Mouse (Mus musculus): ENCODE results near the gene Rpl41.
"Not testable (repeated sequence)": the region's sequence is repeated elsewhere in the genome, so short reads cannot be mapped to it uniquely, and the experiment has no call there.

The Rpl41 gene

DNA sequence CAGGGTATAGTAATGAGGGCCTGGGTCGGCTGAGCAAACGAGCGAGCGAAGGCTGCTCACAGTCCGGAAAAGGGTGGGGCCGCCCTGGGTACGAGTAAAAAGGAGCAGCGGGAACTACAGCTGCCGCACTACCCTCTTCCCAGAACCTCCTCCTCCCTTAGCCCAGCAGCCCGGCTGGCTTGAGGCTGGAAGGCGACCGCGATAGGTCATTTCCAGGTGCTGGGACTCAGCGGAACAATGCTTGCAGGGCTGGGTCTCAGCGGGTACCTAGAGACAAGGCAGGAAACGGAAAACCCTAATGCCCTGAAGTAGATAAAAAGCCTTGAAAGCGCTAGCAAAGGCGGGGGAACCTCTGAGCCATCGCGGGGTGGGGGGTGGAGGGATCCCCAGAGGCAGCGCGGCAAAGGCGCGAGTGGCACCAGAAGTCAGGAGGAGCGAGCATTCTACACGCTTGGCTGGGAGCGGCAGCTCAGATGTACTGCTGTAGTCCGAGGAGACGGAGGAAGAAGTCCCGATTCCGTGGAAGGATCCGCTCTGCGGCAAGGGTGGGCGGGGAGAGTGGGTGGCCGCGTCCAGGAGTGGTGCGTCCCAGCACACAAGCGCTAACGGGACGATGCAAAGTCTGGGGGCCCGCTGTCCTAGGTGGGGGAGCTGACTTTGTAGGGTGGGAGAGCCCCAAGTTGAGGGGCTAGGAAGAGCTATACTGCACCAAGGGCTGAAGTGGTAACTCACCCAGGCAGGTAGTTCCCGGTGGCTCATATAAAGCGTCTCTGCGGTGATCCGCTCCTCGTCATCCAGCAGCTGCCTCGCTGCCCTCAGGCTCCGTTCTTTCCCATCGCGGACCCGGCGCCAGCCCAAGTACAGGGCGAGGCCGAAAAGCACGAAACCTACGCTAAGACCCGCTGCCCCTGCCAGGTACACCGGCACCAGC, 24.1 kb downstream of the Rpl41 start:
- DNase-seq (ENCODE audit: low spot score in 2 of 2): peak; percentile 57 to 66

DNA sequence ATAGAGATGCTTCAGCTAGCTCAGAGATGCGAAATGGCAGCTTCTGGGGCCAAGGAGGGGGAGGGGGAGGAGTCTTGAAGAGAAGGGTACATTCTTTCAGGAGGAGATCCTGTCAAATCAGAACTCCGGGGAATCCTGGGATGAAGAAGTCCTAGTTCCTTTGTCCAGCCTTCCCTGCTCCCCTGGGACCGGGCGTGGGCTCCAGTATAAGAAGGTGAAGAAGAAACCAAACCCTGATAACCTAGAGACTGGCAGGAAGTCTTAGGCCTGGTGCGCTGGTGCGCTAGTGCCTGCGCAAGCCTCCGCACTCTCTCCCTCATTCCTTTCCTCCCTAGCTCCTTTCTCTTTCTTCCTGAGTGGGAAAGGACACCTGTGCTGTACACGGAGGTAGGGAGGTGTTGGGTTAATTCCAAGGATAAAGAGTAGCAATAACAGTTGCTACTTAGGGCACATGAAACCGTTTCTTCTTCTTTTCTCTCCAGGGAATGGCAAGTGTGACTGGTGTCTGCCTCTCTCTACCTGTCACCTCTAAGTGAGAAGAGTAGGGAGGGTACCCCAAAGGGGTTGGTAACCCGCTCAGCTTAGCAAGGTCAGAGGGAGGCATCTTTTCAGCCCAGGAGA, 24.9 kb downstream of the Rpl41 start:
- peak in 1 of 2 experiments; percentile 16 for DNase-seq (ENCODE audit: low spot score in 2 of 2)

DNA sequence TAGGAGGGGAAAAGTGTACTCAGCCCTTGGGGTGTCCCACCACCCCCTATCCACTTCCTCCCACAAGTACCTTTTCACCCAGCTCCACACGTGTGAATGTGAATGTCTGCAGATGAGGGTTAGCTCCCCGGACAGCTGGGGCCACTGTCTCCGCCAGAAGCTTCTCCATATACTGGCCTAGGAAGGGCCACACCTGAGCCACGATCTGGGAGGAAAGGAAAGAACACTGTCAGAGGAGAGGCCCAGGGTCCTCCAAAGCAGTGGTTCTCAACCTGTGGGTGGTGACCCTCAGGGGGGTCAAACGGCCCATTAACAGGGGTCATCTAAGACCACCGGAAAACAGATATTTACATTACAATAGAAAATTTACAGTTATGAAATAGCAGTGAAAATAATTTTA, 26.8 kb downstream of the Rpl41 start:
- DNase-seq (ENCODE audit: low spot score in 2 of 2): no peak

DNA sequence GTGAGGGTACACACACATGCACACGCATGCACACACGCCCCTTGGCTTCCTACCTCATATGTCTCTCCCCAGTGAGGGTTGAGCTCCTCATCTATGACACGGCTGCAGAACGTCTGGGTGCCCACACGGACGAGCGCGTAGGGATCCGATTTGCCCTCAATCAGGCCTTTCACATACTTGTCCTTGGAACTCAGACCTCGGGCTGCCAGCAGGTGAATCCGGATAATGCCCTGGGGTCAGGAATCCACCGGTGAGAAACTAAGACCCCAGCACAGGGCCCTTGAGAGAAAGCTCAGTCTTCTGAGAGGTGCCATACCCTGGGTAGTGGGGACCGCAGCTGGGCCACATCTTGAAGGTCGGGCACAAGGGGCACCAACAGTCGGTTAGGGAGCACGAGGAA, 28.5 kb downstream of the Rpl41 start:
- DNase-seq (ENCODE audit: low spot score in 2 of 2): no peak

DNA sequence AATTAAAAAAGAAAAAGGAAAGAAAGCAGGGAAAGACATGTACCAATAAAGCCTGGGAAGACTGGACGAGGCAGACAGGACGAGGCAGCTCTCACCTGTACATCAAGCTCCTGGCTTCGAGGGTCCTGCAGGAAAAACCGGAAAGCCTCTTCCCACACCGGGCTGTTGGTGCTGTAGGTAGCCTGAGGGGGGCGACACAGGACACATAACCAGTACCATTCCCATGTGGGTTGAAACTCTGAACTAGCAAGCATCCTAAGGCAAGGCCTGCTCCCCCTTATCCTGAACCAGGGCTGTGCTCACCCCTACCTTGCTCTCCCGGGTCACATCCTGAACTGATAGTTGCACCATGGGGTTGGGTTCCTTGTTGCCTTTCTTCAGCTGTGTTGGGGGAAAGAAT, 30.3 kb downstream of the Rpl41 start:
- peak in 1 of 2 experiments; percentile 41 for DNase-seq (ENCODE audit: low spot score in 2 of 2)

DNA sequence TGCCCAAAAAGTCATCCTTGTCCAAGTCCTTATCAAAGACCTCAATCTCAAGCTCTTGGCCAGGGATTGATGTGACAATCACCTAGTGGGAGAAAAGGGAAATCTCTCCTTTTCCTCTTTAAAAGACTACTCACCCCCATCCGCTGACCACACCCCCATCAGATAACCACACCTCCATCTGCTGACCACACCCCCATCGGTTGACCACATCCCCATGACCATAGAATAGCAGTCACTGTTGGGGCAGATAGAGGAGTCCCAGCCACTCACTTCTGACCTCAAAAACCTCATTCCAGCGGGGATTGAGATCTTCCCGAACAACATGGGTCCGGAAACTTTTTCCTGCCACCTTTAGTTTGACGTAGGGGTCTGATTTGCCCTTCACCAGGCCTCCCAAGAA, 32.4 kb downstream of the Rpl41 start:
- peak in 1 of 2 experiments; percentile 53 for DNase-seq (ENCODE audit: low spot score in 2 of 2)

DNA sequence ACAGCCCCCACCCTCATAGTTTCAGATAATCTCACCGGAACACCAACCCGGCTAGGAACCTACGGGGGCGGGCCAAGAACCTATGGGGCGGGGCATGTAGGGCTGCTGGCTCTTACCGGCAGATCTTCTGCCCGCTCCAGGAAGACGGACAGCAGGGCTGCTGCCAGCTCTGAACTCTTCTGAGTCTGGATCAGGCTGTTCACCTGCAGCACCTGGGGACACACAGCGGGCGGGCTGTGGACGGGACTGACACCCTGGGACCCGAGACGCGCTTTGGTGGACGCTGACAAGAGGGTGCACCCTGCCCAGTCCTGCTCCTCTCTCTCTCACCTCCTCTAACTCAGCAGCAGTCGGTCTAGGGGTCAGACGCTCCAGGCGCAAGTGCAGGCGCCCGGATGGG, 33.1 kb downstream of the Rpl41 start:
- no peak for DNase-seq (ENCODE audit: low spot score in 2 of 2)

DNA sequence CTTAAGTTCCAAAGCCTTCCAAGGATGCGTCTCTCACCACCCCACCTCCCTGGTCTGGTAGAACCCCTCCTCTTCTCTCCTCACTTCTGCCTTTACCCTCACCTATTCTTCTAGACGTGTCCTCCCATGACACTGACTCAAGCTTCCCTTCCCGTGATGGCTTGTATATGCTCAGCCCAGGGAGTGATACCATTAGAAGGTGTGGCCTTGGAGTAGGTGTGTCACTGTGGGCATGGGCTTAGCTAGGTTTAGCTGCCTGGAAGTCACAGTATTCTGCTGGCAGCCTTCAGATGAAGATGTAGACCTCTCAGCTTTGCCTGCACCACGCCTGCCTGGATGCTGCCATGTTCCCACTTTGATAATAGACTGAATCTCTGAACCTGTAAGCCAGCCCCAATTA, 34.1 kb downstream of the Rpl41 start:
- no peak for DNase-seq (ENCODE audit: low spot score in 2 of 2)

DNA sequence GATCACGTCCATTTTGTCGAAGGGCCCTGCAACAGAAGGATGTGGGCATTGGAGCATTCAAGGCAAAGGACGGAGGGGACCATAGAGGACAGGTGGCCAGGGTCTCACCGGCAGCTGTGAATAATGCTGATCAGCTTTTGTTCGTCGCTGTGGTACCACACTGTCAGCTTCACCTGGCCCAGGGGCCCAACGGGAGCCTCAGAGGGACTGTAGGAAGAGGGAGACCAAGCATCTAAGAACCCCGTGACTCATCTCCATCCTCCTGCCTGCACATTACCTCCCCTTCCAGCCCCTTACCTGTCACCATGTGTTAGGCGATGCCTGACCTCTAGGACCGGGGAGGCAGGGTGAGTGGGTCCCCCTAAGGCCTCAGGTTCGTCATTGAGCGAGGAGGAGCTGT, 37.3 kb downstream of the Rpl41 start:
- DNase-seq (ENCODE audit: low spot score in 2 of 2): no peak

DNA sequence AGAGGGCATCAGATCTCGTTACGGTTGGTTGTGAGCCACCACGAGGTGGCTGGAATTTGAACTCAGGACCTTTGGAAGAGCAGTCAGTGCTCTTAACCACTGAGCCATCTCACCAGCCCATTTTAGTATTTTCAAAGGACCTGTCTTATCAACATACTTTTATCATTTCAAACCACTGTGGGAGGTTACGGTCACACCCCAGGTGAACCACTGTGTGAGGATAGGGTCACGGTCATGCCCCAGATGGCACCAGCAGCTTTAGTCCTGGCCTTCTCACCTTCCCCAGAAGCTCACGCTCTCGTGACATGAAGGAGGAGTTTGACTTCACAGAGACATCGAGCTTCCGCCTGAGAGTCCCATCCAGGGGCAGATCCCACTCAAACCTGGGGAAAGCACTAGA, 37.9 kb downstream of the Rpl41 start:
- DNase-seq (ENCODE audit: low spot score in 2 of 2): no peak

DNA sequence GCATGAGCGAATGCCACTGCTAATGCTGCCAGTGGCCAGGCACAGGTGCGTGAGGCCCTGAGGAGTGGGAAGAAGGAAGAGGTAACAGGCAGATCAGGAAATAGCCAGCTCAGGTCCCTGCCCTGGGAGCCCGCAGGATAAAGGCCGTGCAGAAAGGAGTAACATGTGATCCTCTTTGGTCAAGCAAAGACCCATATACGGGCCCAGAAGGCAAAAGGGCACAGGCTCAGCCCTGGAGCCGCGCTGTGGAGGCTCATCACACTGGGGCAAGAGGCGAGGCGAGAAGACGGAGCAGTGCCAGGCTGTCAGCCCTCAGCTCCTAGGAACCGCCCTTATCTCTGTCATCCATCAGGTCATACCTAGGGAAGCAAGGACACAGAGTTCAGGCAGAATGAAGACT, 38.8 kb downstream of the Rpl41 start:
- DNase-seq (ENCODE audit: low spot score in 2 of 2): no peak

DNA sequence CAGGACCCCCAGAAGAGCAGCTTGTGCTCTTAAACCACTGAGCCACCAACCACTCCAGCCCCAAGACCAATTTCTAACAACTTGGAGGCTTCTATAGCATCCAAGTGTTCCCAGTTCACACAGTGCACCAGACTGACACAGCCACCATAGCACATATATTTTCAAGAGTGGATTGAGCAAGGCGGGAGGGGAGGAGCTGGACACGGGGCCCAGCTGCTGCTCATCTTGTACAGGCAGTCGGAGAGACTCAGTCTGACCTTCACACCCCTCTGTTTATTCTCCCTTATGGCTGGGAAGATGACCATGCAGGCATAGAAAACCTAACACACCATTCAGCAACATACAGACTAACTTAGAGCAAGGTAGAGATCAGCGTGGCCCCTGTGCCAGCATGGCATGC, 39.3 kb downstream of the Rpl41 start:
- DNase-seq (ENCODE audit: low spot score in 2 of 2): no peak

DNA sequence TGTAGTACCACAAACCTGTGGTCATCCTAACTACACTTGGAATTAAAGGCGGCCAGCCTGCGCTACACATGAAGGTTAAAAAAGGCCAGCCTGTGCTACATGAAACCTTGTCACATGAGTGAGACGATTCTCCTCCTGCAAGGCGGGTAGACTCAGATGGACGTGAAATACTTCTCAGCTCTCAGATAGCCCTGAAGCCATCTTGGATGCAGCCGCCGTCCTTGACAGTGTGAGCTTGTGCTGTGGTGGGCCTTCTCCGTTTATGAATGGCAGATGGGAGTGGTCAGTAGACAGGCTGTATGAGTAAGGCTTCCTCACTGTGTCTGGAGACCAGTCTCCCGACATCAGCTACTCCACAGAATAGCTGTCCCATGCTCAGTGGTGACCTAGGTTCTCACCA, 39.9 kb downstream of the Rpl41 start:
- DNase-seq (ENCODE audit: low spot score in 2 of 2): no peak

DNA sequence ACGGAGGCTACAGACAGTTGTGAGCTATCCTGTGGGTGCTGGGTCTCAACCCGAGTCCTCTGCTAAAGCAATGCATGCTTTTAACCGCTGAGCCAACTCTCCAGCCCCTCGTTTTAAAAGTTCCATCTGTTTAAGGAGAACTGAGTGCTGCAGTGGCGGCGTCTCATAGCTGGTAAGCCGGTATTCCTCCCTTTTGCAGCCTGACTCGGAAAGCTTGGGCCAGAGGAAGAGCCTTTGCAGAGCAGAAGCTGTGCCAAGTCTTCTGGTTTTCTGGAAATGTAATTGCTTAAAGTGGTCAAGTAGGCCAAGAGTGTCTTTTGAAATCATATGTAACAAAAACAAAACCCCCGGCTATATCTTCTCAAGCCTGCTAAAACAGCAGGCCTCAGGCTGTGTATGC, 40.8 kb downstream of the Rpl41 start:
- DNase-seq (ENCODE audit: low spot score in 2 of 2): no peak

DNA sequence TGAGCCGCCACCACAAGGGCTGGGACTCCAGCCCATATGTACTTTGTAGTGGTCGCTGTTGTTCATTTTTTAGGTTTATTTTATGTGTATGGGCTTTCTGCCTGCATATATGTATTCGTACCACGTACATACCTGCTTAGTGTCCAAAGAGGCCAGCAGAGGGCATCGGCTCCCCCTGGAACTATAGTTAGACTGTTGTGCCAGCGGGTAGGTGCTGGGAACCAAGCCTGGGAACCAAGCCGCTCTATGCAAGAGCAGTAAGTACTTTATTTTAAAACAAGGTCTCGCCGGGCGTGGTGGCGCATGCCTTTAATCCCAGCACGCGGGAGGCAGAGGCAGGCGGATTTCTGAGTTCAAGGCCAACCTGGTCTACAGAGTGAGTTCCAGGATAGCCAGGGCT, 43.1 kb downstream of the Rpl41 start:
- no peak for DNase-seq (ENCODE audit: low spot score in 2 of 2)

DNA sequence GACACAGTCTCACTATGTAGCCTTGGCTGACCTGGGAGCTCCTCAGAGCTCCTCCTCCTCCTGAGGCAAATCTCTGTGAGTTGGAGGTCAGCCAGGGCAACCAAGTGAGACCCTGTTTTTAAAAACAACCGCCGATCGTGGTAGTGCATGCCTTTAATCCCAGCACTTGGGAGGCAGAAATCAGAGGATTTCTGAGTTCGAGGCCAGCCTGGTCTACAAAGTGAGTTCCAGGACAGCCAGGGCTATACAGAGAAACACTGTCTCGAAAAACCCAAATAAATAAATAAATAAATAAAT, 43.8 kb downstream of the Rpl41 start:
- DNase-seq (ENCODE audit: low spot score in 2 of 2): not testable (repeated sequence)

DNA sequence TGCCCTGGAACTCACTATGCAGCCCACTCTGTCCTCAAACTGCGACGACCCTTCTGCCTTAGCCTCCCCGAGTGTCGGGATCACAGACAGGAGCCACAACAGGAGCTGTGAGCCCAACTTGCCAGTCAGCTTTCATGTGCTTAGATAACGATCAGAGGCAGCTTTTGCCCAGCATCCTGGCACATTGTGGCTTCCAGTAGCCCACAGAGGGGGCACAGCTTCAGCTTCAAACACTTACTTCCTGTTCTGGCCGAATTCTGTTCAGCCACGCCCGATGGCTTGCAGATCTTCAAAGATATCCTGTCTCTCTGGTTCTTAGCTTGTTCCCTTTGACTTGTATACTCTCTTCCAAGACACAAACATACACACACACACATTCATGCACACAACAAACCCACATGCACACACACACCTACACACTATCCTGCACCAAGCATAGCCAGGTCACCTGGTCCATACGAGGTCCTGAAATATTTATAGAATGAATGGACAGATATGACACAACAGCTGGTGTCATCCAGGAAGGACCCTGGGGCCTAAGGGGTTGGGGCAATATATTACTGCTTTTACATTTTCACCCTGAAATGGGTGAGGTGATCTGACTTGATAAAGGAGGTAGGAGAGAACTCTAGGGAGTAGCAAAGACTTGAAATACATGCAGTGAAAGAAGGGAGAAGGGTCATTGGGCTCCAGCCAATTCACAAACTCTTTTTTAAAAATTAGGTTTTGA, 44.3 kb downstream of the Rpl41 start:
- DNase-seq (ENCODE audit: low spot score in 2 of 2): peak; percentile 72 to 78

DNA sequence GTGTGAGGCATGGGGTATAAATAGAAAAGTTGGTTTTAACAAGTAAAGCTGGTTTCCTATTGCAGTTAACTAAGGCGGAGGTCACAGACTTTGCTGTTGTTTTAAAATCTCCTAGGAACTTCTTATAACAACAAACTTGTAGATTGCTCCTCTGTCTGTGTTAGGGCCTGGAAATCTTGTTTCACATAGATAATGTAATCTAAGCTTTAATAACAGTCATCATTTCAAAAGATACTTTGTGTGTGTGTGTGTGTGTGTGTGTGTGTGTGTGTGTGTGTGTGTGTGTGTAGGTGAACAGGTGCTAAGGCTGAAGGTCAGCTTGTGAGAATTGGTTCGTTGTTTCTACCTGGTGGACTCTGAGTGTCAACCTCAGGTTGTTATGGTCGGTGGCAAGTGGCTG, 45.1 kb downstream of the Rpl41 start:
- peak in 1 of 2 experiments; percentile 30 for DNase-seq (ENCODE audit: low spot score in 2 of 2)

DNA sequence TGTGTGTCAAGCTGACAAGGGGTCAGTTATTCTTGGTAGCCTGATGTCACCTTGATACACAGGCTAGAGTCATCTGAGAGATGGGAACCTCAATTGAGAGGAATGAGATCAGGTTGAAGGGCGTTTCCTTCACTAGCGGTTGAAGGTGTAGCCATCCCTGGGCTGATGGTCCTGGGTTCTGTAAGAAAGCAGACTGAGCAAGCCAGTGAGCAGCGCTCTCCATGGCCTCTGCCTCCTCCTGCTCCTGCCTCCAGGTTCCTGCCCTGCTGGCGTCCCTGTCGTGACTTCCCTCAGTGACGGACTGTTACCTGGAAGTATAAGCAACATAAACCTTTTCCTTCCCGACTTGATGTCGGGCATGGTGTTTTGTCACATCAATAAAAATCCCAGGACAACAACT, 45.6 kb downstream of the Rpl41 start:
- DNase-seq (ENCODE audit: low spot score in 2 of 2): peak in 1 of 2 experiments; percentile 12

DNA sequence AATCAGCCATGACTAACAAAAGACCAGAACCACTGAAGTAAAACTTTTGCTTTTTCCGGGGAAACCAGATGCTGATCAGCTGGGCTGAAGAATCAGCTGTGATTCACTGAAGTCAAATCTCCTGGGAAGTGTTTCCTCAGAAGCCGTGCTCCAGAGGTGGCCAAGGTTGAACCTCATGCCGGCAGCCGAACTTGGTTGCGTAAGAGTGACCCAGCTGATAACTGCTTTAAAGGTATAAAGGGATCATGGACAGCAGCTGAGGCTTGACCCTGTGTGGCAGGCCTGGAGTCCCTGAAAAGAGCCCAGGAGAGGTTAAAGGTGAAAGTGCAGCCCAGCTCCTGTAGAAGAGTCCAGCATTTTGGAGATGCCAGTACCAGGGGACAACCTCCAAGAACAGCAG, 46.8 kb downstream of the Rpl41 start:
- no peak for DNase-seq (ENCODE audit: low spot score in 2 of 2)

DNA sequence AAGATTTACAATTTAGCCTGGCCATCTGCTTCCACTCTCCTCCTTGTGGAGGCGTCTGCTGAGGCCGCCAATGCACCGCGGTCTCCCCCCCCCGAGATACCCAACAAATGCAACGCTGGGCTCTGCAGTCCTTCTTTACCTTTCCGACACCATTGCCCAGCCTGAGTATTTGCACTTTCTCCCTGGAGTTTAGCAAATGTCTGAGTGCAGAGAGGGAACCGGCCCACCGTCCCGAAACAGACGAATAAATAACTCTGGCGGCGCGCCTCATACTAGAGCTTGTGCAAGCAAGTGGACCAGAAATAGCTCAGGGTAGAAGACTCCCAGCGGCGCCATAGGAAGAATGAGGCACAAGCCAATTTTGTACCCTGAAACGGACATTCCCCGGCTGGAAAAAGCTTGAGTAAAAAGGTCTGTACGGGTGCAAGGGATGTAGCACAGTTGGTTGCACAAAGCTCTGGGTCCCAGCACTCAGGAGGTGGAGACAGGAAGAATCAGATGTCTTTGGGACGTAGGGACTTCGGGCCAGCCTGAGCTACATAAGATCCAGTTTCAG, 49.9 kb downstream of the Rpl41 start:
- DNase-seq (ENCODE audit: low spot score in 2 of 2): peak; percentile 21 to 37

DNA sequence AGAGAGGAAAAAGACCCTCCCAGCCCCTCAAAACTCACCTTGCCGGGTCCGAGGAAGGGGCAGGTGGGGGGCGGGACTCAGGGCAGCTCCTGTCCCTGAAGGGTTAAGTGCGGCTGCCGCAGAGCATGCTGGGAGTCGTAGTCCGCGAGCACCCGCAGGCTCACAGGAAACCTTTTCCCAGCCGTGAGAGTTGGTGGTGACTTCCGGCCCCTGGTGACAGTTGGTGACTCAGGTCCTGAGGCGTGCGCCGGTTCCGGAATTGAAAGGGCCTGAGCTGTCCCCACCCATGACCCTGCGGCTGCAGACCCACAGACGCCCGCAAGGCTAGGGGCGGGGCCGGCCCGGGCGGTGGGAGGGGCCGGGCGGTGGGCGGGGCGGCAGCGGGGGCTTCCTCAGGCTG, 50.5 kb downstream of the Rpl41 start, which contains the start of gene Myl6b:
TSS of gene Myl6b (minus strand) at position 96 of the 400 bp plus-strand sequence.
- DNase-seq (ENCODE audit: low spot score in 2 of 2): peak; percentile 97

Measured in natural killer cell, adult 2 months (primary cell).